Mouse (Mus musculus): Measurements from ENCODE around the gene Fn3krp. TPM values are rescaled to one million over a fixed set of nuclear protein-coding genes. Genes with fewer than 3 reads are reported as not detected.

Fn3krp gene
- polyA plus RNA-seq, 1 experiment from 2014 or later, result 7.1 TPM

DNA sequence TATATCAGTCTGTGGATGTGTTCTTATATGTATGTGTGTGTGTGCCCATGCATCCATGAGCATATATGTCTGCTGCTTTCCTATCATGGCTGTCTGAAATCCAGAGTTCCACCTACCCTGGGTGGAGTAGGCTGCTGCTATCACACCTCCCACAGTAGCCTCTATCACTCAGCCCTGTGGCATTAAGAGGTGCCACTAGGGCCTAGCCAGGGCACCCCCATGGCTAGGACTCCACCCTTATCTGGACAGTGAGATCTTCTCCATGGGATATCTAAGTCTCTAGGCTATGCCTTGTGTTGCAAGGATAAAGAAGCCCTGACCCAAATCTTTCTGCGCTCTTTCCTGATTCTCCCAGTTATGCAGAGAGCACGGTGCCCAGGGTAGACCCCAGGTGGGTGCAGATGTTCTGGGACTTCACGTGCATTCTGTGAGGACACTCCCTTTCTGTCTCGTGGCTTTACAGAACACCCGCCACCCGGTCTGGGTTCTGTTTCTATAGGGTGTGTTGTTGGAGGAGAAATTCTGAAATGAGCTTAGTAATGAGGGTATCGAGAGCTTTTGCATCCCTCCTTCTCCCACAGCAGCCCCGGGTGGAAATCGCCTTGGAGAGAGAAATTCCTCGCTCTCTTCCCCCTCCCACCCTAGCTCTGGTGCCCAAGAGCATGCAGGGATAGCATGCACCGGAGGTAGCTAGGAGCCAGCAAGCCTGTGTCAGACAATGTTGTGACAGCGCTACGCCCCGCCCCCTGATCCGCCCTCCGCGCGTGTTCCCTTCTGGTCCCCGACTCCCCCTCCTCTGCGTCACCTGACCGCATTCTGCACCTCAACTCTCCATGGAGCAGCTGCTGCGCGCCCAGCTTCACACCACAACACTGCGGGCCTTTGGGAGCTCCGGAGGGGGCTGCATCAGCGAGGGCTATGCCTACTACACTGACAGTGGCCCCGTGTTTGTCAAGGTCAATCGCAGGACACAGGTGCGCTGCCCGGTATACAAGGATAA, 13.3 kb downstream of the Fn3krp start, which contains the start of gene Fn3k:
Gene Fn3k (plus strand): TSS at position 758 of the 1,000 bp plus-strand sequence.
- Histone ChIP-seq H3K36me3 (ENCODE audit: control insufficient read depth, insufficient read depth, low read length) (no peaks in the 10 kb centered on the region), H3K27me3 (ENCODE audit: control insufficient read depth, insufficient read depth, low read length) (no peaks in the 10 kb centered on the region), H3K9me3 (ENCODE audit: control insufficient read depth, low read depth, low read length) (no peaks in the 10 kb centered on the region), H3K4me1 (ENCODE audit: control insufficient read depth, insufficient read depth, low read length) (peaks cover 5% of the 10 kb centered on the region), H3K27ac (ENCODE audit: low read length) (no peak within 1 kb of the TSS), H3K4me3 (ENCODE audit: low read depth, low read length) (peak within 1 kb of the TSS; percentile 35), H3K9ac (replicated peaks; ENCODE audit: low read depth, low read length) (peak within 1 kb of the TSS; percentile 21; the same call in 1 of the 2 replicates), H3K4me2 (replicated peaks; ENCODE audit: low read depth, low read length) (peak within 1 kb of the TSS; percentile 78)
- peak; percentile 88 for ATAC-seq (ENCODE audit: insufficient number of reproducible peaks, insufficient read depth, low FRiP score, low read depth)
- WGBS, result 6% methylated on average over 30 of the region's 30 CpGs

GRCm38 (mm10) chr11:121437236-121437635, 16.0 kb downstream of the Fn3krp start:
- Histone ChIP-seq H3K9ac (replicated peaks; ENCODE audit: low read depth, low read length) (no peak overlapping the region), H3K9me3 (ENCODE audit: control insufficient read depth, low read depth, low read length) (no peaks in the 10 kb centered on the region), H3K4me2 (replicated peaks; ENCODE audit: low read depth, low read length) (no peak overlapping the region), H3K27ac (ENCODE audit: low read length) (no peak overlapping the region), H3K4me1 (ENCODE audit: control insufficient read depth, insufficient read depth, low read length) (peaks cover 5% of the 10 kb centered on the region), H3K4me3 (ENCODE audit: low read depth, low read length) (no peak overlapping the region), H3K27me3 (ENCODE audit: control insufficient read depth, insufficient read depth, low read length) (no peaks in the 10 kb centered on the region), H3K36me3 (ENCODE audit: control insufficient read depth, insufficient read depth, low read length) (no peaks in the 10 kb centered on the region)
- WGBS, result 78% methylated on average over 5 of the region's 5 CpGs
- ATAC-seq (ENCODE audit: insufficient number of reproducible peaks, insufficient read depth, low FRiP score, low read depth), result no peak

- Histone ChIP-seq H3K4me2 (replicated peaks; ENCODE audit: low read depth, low read length) (no peak overlapping the region), H3K9ac (replicated peaks; ENCODE audit: low read depth, low read length) (no peak overlapping the region), H3K9me3 (ENCODE audit: control insufficient read depth, low read depth, low read length) (no peaks in the 10 kb centered on the region), H3K4me1 (ENCODE audit: control insufficient read depth, insufficient read depth, low read length) (no peaks in the 10 kb centered on the region), H3K27me3 (ENCODE audit: control insufficient read depth, insufficient read depth, low read length) (no peaks in the 10 kb centered on the region), H3K36me3 (ENCODE audit: control insufficient read depth, insufficient read depth, low read length) (no peaks in the 10 kb centered on the region), H3K4me3 (ENCODE audit: low read depth, low read length) (no peak overlapping the region), H3K27ac (ENCODE audit: low read length) (no peak overlapping the region)
- ATAC-seq (ENCODE audit: insufficient number of reproducible peaks, insufficient read depth, low FRiP score, low read depth), result no peak
- 58% methylated on average over 5 of the region's 5 CpGs for WGBS
These were observed 18.6 kb downstream of the Fn3krp start for GRCm38 (mm10) chr11:121439686-121440292.

- no peaks in the 10 kb centered on the region for H3K27me3 ChIP-seq (ENCODE audit: control insufficient read depth, insufficient read depth, low read length)
- no peak overlapping the region for H3K4me3 ChIP-seq (ENCODE audit: low read depth, low read length)
- H3K4me2 ChIP-seq (replicated peaks; ENCODE audit: low read depth, low read length), result no peak overlapping the region
- ATAC-seq (ENCODE audit: insufficient number of reproducible peaks, insufficient read depth, low FRiP score, low read depth), result no peak
- no peaks in the 10 kb centered on the region for H3K36me3 ChIP-seq (ENCODE audit: control insufficient read depth, insufficient read depth, low read length)
- no peak overlapping the region for H3K27ac ChIP-seq (ENCODE audit: low read length)
- no peaks in the 10 kb centered on the region for H3K4me1 ChIP-seq (ENCODE audit: control insufficient read depth, insufficient read depth, low read length)
- no peaks in the 10 kb centered on the region for H3K9me3 ChIP-seq (ENCODE audit: control insufficient read depth, low read depth, low read length)
- no peak overlapping the region for H3K9ac ChIP-seq (replicated peaks; ENCODE audit: low read depth, low read length)
- WGBS, result 87% methylated on average over 4 of the region's 4 CpGs
These were observed 20.5 kb downstream of the Fn3krp start for GRCm38 (mm10) chr11:121441653-121442052.

DNA sequence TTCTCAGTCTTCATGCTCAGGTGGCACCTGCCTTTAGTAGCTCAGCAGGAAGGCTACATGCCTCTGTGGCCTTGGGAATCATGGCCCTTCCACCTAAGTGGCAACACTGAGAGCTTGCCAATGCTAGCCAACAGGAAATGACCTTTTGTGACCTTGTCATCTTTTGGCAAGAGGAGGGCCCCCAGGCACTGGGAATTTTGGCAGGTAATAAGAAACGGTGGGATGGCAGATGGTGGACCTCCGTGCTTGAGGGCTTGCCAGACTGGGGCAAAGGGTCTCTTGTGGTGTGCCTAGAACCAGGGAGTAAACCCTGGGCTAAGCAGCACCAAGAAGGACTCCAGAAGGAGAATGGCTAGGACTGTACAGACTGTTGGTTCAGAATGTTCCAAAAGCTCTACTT, 20.9 kb downstream of the Fn3krp start:
- Histone ChIP-seq H3K27ac (ENCODE audit: low read length) (no peak overlapping the region), H3K4me2 (replicated peaks; ENCODE audit: low read depth, low read length) (no peak overlapping the region), H3K4me3 (ENCODE audit: low read depth, low read length) (no peak overlapping the region), H3K36me3 (ENCODE audit: control insufficient read depth, insufficient read depth, low read length) (no peaks in the 10 kb centered on the region), H3K4me1 (ENCODE audit: control insufficient read depth, insufficient read depth, low read length) (no peaks in the 10 kb centered on the region), H3K9ac (replicated peaks; ENCODE audit: low read depth, low read length) (no peak overlapping the region), H3K27me3 (ENCODE audit: control insufficient read depth, insufficient read depth, low read length) (no peaks in the 10 kb centered on the region), H3K9me3 (ENCODE audit: control insufficient read depth, low read depth, low read length) (no peaks in the 10 kb centered on the region)
- 68% methylated on average over 2 of the region's 2 CpGs for WGBS
- ATAC-seq (ENCODE audit: insufficient number of reproducible peaks, insufficient read depth, low FRiP score, low read depth), result no peak

- no peaks in the 10 kb centered on the region for H3K9me3 ChIP-seq (ENCODE audit: control insufficient read depth, low read depth, low read length)
- ATAC-seq (ENCODE audit: insufficient number of reproducible peaks, insufficient read depth, low FRiP score, low read depth), result no peak
- peaks cover 3% of the 10 kb centered on the region for H3K4me1 ChIP-seq (ENCODE audit: control insufficient read depth, insufficient read depth, low read length)
- H3K9ac ChIP-seq (replicated peaks; ENCODE audit: low read depth, low read length), result no peak overlapping the region
- WGBS, result 20% methylated on average over 9 of the region's 9 CpGs
- no peaks in the 10 kb centered on the region for H3K27me3 ChIP-seq (ENCODE audit: control insufficient read depth, insufficient read depth, low read length)
- peak overlapping the region; percentile 61 for H3K4me2 ChIP-seq (replicated peaks; ENCODE audit: low read depth, low read length)
- H3K36me3 ChIP-seq (ENCODE audit: control insufficient read depth, insufficient read depth, low read length), result no peaks in the 10 kb centered on the region; the same call in 1 of the 2 replicates
- peak overlapping the region; percentile 85 for H3K4me3 ChIP-seq (ENCODE audit: low read depth, low read length)
- no peak overlapping the region for H3K27ac ChIP-seq (ENCODE audit: low read length)
These were observed 30.1 kb downstream of the Fn3krp start for GRCm38 (mm10) chr11:121451216-121451726.

DNA sequence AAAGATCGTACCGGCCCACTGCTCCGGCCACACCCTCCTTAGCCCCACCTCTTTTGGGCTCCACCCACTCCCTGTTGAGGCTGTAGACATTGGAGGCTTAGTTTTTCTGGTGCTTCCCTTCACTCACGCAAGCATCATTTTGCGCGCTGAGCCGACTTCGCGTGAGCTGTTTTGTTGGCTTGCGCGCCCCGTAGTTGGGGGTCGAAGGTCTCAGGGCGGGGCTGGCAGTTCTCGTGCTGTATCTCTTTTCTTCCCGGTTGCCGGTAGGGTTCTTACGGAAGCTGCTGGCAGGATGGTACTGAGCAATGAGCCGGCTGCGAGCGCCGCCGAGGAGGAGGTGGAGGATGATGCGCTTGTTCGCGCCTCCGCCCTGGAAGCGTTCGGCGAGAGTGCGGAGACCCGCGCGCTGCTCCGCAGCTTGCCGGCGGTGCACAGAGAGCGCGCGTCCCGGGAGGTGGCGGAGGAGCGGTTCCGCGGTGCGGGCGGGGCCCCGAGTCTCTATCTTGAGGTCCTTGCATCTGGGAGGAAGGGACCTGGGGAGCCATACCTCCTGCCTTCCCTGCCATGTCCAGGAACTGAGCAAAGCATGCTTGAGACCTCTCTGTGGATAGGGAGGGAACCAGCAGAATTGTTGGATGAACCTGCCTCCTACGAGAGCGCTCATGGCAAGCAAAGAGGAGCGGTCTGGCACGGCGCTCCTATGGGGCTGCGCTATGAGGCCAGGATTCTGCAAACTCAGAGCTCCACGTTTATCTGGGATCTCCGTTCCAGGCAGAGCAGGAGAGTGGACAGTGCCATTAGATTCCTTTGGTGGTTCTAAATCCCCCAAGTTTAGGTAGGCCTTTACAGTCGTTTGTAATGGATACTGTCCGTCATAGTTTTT, 30.8 kb downstream of the Fn3krp start, which contains the start of gene Tbcd:
Gene Tbcd (plus strand): TSS at position 197 of the 883 bp plus-strand sequence.
- Histone ChIP-seq H3K27ac (ENCODE audit: low read length) (peak within 1 kb of the TSS; percentile 33; the same call in 1 of the 2 replicates), H3K4me2 (replicated peaks; ENCODE audit: low read depth, low read length) (peak within 1 kb of the TSS; percentile 61), H3K4me3 (ENCODE audit: low read depth, low read length) (peak within 1 kb of the TSS; percentile 85), H3K4me1 (ENCODE audit: control insufficient read depth, insufficient read depth, low read length) (peaks cover 3% of the 10 kb centered on the region), H3K36me3 (ENCODE audit: control insufficient read depth, insufficient read depth, low read length) (no peaks in the 10 kb centered on the region; the same call in 1 of the 2 replicates), H3K27me3 (ENCODE audit: control insufficient read depth, insufficient read depth, low read length) (no peaks in the 10 kb centered on the region), H3K9ac (replicated peaks; ENCODE audit: low read depth, low read length) (peak within 1 kb of the TSS; percentile 55), H3K9me3 (ENCODE audit: control insufficient read depth, low read depth, low read length) (no peaks in the 10 kb centered on the region)
- peak; percentile 96 for ATAC-seq (ENCODE audit: insufficient number of reproducible peaks, insufficient read depth, low FRiP score, low read depth)
- under 1% methylated on average over 58 of the region's 58 CpGs for WGBS
